Mouse (Mus musculus): ENCODE results near the gene Usp29. TPM values are rescaled to one million over a fixed set of nuclear protein-coding genes. Genes with fewer than 3 reads are reported as not detected.
A peak's percentile ranks its signal among the peaks of the same experiment; 100 is the strongest.

The Usp29 gene
- polyA plus RNA-seq, 1 experiment from 2014 or later: 19.1 TPM

DNA sequence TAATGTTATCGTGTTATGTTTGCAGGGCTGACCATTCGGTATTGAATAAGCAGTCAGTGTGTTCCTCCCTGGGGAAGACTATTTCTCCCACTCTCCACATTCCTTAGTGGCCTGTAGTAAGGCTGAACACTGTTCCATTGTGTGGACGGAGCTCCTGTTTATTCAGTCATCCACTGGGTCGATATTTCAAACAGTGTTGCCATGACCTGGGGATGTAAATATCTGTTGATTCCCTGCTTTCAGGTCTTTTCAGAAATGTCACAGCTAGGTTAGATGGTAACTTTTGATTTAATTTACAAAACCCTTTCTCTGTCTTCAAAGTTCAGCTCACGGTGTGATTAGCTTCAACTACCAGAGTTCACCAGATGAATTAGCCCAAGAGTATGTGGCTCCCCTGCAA is 104.6 kb downstream of the Usp29 start:
- no peaks in the 10 kb centered on the region for H3K27me3 ChIP-seq
- H3K27ac ChIP-seq (replicated peaks): peak overlapping the region; percentile 50
- ATAC-seq (ENCODE audit: low read depth): peak; percentile 66; the same call in 1 of the 2 replicates
- no peak overlapping the region for H3K4me3 ChIP-seq
- no peaks in the 10 kb centered on the region for H3K36me3 ChIP-seq
- peaks cover 12% of the 10 kb centered on the region for H3K4me1 ChIP-seq (replicated peaks)
- 33% methylated on average over 5 of the region's 5 CpGs for WGBS
- no peaks in the 10 kb centered on the region for H3K9me3 ChIP-seq
- no peak overlapping the region for H3K4me2 ChIP-seq
- no peak overlapping the region for H3K9ac ChIP-seq

DNA sequence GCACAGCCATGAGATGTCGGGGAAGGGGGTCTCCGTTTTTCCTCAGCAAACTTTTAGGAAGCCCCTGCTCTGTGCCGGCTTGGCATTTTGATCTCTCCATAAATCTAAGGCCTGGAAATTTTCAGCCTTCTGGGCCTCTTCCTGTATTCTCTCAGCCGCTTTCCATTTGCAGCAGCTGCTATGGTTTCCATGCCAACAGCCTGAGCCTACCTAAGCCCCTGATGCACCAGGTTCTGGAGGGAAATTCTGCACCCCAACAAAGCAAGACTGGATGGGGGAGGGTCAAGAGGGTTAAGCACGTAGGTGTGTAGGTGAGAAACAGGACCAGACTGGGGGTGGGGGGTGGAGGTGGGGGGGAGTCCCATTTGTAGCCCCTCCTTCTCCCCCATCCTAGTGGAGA is 105.0 kb downstream of the Usp29 start:
- ATAC-seq (ENCODE audit: low read depth): peak; percentile 77
- WGBS: 8% methylated on average over 5 of the region's 5 CpGs
- Histone ChIP-seq H3K4me2 (no peak overlapping the region), H3K36me3 (no peaks in the 10 kb centered on the region), H3K9me3 (no peaks in the 10 kb centered on the region), H3K27me3 (no peaks in the 10 kb centered on the region), H3K27ac (replicated peaks) (peak overlapping the region; percentile 50), H3K4me1 (replicated peaks) (peaks cover 12% of the 10 kb centered on the region), H3K9ac (no peak overlapping the region), H3K4me3 (no peak overlapping the region)

DNA sequence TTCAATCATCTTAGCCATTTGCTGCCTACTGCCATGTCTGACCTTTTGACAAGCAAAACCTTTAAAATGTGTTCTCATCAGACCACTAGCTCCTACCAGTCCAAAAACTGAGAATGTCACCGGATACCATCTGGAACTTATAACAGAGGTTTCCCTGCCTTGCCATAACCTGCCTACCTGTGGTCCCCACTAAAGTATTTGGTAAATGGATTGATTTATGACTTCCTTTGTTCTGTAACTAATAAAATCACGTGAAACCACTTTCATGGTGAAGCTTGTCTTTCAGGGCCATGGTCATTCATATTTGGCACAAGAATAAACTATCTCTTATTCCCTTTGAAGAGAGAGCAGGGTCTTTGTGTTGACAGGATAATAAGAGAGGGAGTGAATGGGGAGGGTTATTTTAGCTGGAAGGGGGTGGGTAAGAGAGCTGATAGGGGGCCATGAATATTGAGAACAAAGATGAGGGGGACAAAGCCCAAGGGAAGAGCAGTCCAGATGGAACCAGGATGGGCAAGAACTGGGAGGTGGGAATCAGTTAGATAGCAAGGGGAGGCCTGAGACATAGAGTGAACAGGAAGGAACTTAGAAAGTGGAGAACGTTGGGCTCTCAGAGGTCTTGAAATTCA is 107.0 kb downstream of the Usp29 start:
- Histone ChIP-seq H3K9me3 (no peaks in the 10 kb centered on the region), H3K4me1 (replicated peaks) (peaks cover 18% of the 10 kb centered on the region), H3K9ac (no peak overlapping the region), H3K27me3 (no peaks in the 10 kb centered on the region), H3K36me3 (no peaks in the 10 kb centered on the region), H3K4me3 (no peak overlapping the region), H3K27ac (replicated peaks) (no peak overlapping the region), H3K4me2 (no peak overlapping the region)
- WGBS: 51% methylated on average over 3 of the region's 3 CpGs
- no peak for ATAC-seq (ENCODE audit: low read depth)

DNA sequence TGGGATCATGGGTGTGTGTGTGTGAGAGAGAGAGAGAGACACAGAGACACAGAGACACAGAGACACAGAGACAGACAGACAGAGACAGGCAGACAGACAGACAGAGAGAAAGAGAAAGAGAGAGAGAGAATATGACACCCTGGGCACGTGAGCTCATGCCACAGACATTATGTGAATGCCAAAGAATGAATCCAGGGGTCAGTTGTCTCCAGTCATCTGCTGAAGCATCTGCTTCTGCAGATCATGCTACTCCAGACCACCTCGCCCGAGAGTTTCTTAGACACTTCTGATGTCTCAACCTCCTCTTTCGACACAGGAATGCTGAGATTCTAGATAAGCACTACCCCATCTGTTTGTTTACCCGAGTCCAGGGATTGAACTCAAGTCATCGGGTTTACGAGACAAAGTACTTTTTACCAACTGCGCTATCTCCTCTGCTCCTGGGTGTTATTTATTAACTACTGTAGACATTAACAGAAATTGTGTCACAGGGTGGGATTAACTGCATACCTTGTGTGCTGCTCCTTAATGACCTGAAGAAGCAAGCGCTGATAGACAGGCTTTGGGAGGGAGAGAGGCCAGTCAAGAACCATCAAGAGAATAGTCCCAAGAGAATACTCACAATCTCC is 107.7 kb downstream of the Usp29 start:
- WGBS: 89% methylated on average over 9 of the region's 9 CpGs
- Histone ChIP-seq H3K4me2 (no peak overlapping the region), H3K36me3 (no peaks in the 10 kb centered on the region), H3K27ac (replicated peaks) (no peak overlapping the region), H3K4me1 (replicated peaks) (peaks cover 18% of the 10 kb centered on the region), H3K4me3 (no peak overlapping the region), H3K27me3 (no peaks in the 10 kb centered on the region), H3K9me3 (no peaks in the 10 kb centered on the region), H3K9ac (no peak overlapping the region)
- no peak for ATAC-seq (ENCODE audit: low read depth)

DNA sequence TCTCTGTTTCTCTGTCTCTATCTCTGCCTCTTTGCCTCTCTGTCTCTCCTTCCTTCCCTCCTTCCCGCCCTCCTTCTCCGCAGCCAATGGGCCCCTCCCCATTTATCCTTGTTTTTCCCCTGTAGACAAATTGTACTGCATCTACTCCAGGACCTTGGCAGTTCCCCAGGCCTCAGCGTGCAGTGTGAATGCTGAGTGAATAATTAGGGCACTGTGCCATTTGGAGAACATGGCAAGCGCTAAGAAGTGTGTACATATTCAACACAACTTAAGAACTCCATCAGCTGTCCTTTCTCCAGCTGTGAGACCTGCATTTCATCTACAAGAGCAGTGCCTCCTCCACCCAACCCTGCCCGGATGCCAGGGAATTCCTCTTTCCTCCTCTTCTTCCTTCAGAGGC is 110.5 kb downstream of the Usp29 start:
- no peaks in the 10 kb centered on the region for H3K36me3 ChIP-seq
- 0 out of 2 replicates have a peak, but pooled peaks cover 6% of the 10 kb centered on the region for H3K4me1 ChIP-seq (replicated peaks)
- H3K4me2 ChIP-seq: no peak overlapping the region
- no peaks in the 10 kb centered on the region for H3K9me3 ChIP-seq
- no peak overlapping the region for H3K9ac ChIP-seq
- H3K4me3 ChIP-seq: no peak overlapping the region
- H3K27me3 ChIP-seq: no peaks in the 10 kb centered on the region
- WGBS: 76% methylated on average over 5 of the region's 5 CpGs
- no peak overlapping the region for H3K27ac ChIP-seq (replicated peaks)
- ATAC-seq (ENCODE audit: low read depth): peak; percentile 75

DNA sequence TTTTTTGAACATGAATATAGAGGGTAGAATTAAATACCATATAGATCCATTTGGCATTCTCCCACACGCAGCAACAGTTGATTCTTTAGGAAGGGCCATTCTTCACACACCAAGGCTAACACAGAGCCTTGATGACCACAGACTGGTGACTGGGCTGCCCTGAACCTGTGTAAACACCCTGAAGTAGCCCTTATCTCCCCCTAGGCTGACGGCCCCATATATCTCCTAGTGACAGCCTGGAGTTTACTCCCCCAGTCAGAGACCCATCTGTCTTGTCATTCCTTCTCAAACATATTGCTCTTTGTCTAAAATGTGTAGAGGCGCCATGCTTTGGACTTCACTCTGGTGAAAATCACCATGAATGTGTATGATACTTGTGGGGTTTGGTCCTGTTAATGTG is 119.1 kb downstream of the Usp29 start:
- 79% methylated on average over 3 of the region's 3 CpGs for WGBS
- H3K27me3 ChIP-seq: no peaks in the 10 kb centered on the region
- H3K4me1 ChIP-seq (replicated peaks): peaks cover 14% of the 10 kb centered on the region
- no peak overlapping the region for H3K4me2 ChIP-seq
- H3K9ac ChIP-seq: no peak overlapping the region
- no peak overlapping the region for H3K4me3 ChIP-seq
- no peaks in the 10 kb centered on the region for H3K36me3 ChIP-seq
- H3K27ac ChIP-seq (replicated peaks): no peak overlapping the region
- no peak for ATAC-seq (ENCODE audit: low read depth)
- H3K9me3 ChIP-seq: no peaks in the 10 kb centered on the region

DNA sequence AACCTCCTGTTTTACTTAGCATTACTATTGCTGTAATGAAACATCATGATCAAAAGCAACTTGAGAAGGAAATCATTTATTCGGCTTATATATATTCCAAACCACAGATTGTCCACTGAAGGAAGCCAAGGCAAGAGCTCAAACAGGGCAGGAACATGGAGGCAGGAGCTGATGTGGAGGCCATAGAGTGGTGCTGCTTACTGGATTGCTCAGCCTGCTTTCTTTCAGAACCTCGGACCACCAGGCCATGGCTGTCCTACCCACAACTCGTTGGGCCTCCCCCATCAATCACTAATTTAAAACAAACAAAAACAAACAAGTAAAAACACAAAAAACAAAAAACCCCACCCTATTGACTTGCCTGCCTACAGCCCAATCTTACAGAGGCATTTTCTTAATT is 119.9 kb downstream of the Usp29 start:
- H3K27me3 ChIP-seq: no peaks in the 10 kb centered on the region
- peaks cover 14% of the 10 kb centered on the region for H3K4me1 ChIP-seq (replicated peaks)
- no peak overlapping the region for H3K4me3 ChIP-seq
- H3K36me3 ChIP-seq: no peaks in the 10 kb centered on the region
- WGBS: 78% methylated on average over 3 of the region's 3 CpGs
- H3K27ac ChIP-seq (replicated peaks): no peak overlapping the region
- H3K9ac ChIP-seq: no peak overlapping the region
- H3K9me3 ChIP-seq: no peaks in the 10 kb centered on the region
- ATAC-seq (ENCODE audit: low read depth): no peak
- H3K4me2 ChIP-seq: no peak overlapping the region

DNA sequence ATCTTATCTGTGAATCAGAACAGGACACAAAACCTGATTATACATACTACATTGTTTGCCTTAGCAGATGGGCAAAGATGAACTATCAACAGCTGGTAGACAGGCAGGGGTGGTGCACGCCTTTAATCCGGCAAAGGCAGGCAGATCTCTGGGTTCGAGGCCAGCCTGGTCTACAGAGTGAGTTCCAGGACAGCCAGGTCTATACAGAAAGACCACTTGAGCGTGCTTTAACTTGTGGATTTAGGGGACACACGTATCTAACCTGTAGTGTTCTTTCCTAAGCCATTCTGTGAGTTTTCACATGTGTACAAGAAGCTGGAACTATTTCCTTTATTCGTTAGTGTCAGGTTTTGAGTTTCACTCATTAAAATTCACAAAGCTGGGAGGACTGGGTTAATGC is 120.9 kb downstream of the Usp29 start:
- WGBS: 81% methylated on average over 6 of the region's 6 CpGs
- ATAC-seq (ENCODE audit: low read depth): no peak
- Histone ChIP-seq H3K27me3 (no peaks in the 10 kb centered on the region), H3K36me3 (no peaks in the 10 kb centered on the region), H3K9me3 (no peaks in the 10 kb centered on the region), H3K4me1 (replicated peaks) (peaks cover 14% of the 10 kb centered on the region), H3K4me2 (no peak overlapping the region), H3K27ac (replicated peaks) (peak overlapping the region; percentile 56), H3K9ac (no peak overlapping the region), H3K4me3 (no peak overlapping the region)

DNA sequence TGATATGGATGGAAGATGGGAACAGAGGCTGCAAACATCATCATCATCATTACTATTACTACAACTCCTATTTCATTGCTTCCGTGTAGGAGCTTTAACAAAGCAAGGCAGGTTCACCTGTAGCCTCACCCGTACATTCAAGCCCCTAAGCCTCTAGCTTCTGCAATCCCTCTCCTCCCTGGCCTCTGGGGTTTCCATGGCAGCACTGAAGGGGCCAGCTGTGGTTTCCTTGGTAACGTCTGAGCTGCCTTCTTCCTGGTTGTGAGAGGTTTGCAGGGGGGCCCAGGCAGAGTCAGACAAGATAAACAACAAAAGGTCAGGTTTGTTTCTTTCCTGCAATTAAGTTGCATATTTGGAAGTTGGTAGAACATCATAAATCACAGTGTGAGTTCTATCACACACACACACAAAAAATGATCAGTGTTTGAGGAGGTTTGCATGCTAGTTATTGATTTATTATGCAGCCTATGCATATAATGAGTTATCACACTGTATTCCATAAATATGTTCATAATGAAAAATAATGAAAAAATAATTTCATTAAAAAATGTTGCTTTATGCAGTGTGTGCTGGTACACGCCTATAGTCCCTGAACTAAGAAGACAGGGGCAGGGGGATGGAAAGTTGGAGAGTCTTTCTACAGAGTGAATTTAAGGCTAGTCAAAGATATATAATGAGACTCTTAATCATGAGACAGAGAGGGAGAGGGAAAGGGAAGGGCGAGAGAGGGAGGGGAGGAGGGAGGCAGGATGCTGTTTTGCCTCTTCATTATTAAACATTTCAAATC is 121.5 kb downstream of the Usp29 start:
- H3K4me3 ChIP-seq: no peak overlapping the region
- peaks cover 14% of the 10 kb centered on the region for H3K4me1 ChIP-seq (replicated peaks)
- peak overlapping the region; percentile 56 for H3K27ac ChIP-seq (replicated peaks)
- no peak overlapping the region for H3K9ac ChIP-seq
- H3K36me3 ChIP-seq: no peaks in the 10 kb centered on the region
- H3K4me2 ChIP-seq: no peak overlapping the region
- WGBS: 28% methylated on average over 5 of the region's 5 CpGs
- no peaks in the 10 kb centered on the region for H3K27me3 ChIP-seq
- ATAC-seq (ENCODE audit: low read depth): peak; percentile 93
- no peaks in the 10 kb centered on the region for H3K9me3 ChIP-seq

DNA sequence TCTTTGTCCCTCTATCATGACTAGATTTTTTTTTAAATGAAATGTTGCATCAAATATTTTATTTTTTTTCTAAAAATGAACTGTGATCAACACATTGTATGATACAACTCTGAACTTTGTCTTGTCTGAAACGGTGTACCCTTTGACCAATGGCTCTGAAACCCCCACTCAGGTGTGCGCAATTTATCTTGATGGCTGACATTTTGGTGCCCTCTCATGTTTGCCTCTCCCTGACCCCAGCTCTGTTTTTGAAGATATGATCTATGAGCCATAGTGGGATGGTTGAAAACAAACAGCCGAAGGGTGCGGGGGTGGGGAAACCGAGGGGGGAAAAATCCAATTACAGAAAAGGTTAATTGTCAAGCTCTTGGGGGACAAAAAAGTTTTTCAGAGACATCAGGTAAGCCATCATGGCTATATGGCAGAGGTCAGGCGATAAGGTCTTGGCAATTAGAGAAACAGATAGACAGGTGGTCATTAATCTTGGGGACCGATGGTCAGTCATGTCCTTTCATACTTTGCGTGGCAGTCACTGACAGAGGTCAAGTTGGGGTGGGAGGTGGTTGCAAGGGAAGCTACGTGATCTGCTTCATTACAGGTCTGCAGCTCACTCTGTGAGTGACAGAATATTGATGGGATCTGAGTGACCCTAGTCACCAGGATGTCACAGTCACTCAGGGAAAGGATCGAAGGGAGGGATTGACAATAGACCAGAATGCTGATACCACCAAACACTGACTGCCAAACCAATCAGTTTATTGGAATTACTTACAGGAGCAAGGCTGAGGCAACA is 125.4 kb downstream of the Usp29 start:
- Histone ChIP-seq H3K9ac (no peak overlapping the region), H3K36me3 (no peaks in the 10 kb centered on the region), H3K4me3 (no peak overlapping the region), H3K27me3 (no peaks in the 10 kb centered on the region), H3K4me1 (replicated peaks) (peaks cover 23% of the 10 kb centered on the region), H3K4me2 (no peak overlapping the region), H3K9me3 (no peaks in the 10 kb centered on the region), H3K27ac (replicated peaks) (no peak overlapping the region)
- WGBS: 79% methylated on average over 10 of the region's 10 CpGs
- ATAC-seq (ENCODE audit: low read depth): no peak

DNA sequence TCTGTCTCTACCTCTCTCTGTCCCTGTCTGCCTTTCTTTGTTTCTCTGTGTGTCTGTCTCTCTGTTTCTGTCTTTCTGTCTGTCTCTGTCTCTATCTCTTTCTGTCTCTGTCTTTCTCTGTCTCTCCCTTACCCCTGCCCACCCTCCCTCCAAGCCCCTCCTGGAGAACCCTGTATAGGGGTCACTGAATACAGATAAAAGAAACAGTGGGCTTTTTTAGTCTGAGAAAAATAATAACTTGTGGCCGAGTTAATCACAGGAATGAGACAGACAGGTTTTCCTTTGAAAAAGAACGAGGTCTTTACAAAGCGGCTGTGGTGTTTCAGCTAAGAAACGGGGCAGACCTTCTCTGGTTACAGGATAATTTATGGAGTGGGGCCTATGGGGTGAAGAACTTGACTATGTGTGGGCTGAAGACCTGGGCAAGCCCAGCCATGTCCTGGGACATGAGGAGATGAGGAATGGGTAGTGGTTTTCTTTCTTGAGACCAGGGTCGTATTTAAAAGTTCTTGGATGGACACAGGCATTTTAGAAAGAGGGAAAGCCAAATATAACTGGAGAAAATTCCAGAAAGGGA is 128.4 kb downstream of the Usp29 start:
- ATAC-seq (ENCODE audit: low read depth): no peak
- Histone ChIP-seq H3K4me3 (no peak overlapping the region), H3K9ac (no peak overlapping the region), H3K4me1 (replicated peaks) (peaks cover 10% of the 10 kb centered on the region), H3K36me3 (no peaks in the 10 kb centered on the region), H3K27ac (replicated peaks) (no peak overlapping the region), H3K27me3 (no peaks in the 10 kb centered on the region), H3K9me3 (no peaks in the 10 kb centered on the region), H3K4me2 (no peak overlapping the region)
- WGBS: 15% methylated on average over 5 of the region's 5 CpGs
